Comparison of ENCODE assay signal across 18 mouse cellular contexts in the genomic region with DNA sequence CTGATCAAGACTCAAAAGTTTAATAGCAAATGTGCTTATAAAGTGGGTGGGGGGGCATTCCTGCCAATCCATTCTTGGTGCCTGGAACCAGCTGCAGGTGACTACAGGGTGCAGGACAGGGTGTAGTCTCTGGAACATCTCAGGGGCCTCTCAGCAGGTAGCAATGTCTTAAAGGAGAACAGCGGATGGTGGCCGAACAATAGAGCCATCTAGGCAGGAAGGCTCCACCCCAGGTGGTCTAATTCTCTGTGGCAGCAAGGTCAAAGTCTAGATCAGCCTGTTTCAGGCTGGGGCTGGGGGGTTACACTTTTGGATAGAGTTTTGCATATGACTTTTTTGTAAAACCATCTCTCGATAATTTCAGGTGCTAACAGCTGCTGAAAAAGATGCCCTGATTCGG. TPM values are rescaled to one million over a fixed set of nuclear protein-coding genes. Genes with fewer than 3 reads are reported as not detected.
"Had no signal": no experiment of that assay in that cellular context is flagged by ENCODE, and none has a peak within 500 bp of the region (broad histone marks: within the 10 kb centered on the region; RNA-seq: fewer than 3 reads in every experiment).

No protein-coding gene starts in this region.

- H3K27me3 ChIP-seq: lung, embryonic 15.5 days; midbrain, embryonic 12.5 days; neural tube, embryonic 13.5 days; neural tube, embryonic 15.5 days; stomach, embryonic 15.5 days had no signal

- H3K36me3 ChIP-seq: lung, embryonic 15.5 days; midbrain, embryonic 10.5 days; midbrain, embryonic 12.5 days; neural tube, embryonic 13.5 days; neural tube, embryonic 15.5 days; stomach, embryonic 15.5 days had no signal

- H3K4me1 ChIP-seq: lung, embryonic 15.5 days; midbrain, embryonic 12.5 days; neural tube, embryonic 15.5 days; stomach, embryonic 15.5 days had no signal

- H3K9ac ChIP-seq: liver, postnatal 0 days; lung, embryonic 15.5 days; midbrain, embryonic 12.5 days; neural tube, embryonic 13.5 days; neural tube, embryonic 15.5 days; stomach, embryonic 15.5 days had no signal

- H3K9me3 ChIP-seq: lung, embryonic 15.5 days; midbrain, embryonic 10.5 days; midbrain, embryonic 12.5 days; neural tube, embryonic 13.5 days; neural tube, embryonic 15.5 days; stomach, embryonic 15.5 days had no signal

- DNase-seq: liver, postnatal 0 days; lung, adult 2 months; lung, postnatal 14 days; lung, postnatal 36 days; midbrain, embryonic 14.5 days; right cerebral cortex, postnatal 14 days; thymus, adult 2 months; thymus, postnatal 25 days; thymus, postnatal 4 days had no signal

- H3K27ac ChIP-seq: lung, embryonic 15.5 days; midbrain, embryonic 10.5 days; midbrain, embryonic 12.5 days; neural tube, embryonic 13.5 days; neural tube, embryonic 15.5 days; stomach, embryonic 15.5 days; stomach, postnatal 0 days had no signal

- H3K4me3 ChIP-seq: lung, embryonic 15.5 days; midbrain, embryonic 10.5 days; midbrain, embryonic 12.5 days; myocyte; neural tube, embryonic 13.5 days; neural tube, embryonic 15.5 days; stomach, embryonic 15.5 days had no signal

RNA-seq across cellular contexts. Expression of gene Erc2, which starts 51.9 kb away (rescaled TPM):
- total RNA-seq: megakaryocyte-erythroid progenitor cell, adult 5-6 weeks had no signal
